Mouse (Mus musculus): ENCODE results near the gene B4galt4. TPM values are rescaled to one million over a fixed set of nuclear protein-coding genes. Genes with fewer than 3 reads are reported as not detected.

B4galt4 gene
- polyA plus RNA-seq, 1 experiment: 18.0 TPM

- no peak for DNase-seq
- WGBS: 53% methylated on average over 7 of the region's 7 CpGs
- Histone ChIP-seq H3K4me1 (ENCODE audit: control insufficient read depth, insufficient read depth, low read length) (no peaks in the 10 kb centered on the region), H3K4me3 (replicated peaks; ENCODE audit: insufficient read depth, low read depth, low read length) (no peak overlapping the region), H3K27me3 (ENCODE audit: control insufficient read depth, insufficient read depth, low read length) (no peaks in the 10 kb centered on the region), H3K27ac (ENCODE audit: insufficient read depth, low read length) (no peak overlapping the region)
- no peak for TF ChIP-seq CTCF (IDR thresholded peaks at IDR 0.05; ENCODE audit: borderline replicate concordance, insufficient read depth, low read depth, low read length)
- TF ChIP-seq POLR2A (IDR thresholded peaks at IDR 0.05; ENCODE audit: borderline replicate concordance, insufficient read depth, low read length): no peak
Observed at GRCm38 (mm10) chr16:38774964-38775746, 33.1 kb downstream of the B4galt4 start.

DNA sequence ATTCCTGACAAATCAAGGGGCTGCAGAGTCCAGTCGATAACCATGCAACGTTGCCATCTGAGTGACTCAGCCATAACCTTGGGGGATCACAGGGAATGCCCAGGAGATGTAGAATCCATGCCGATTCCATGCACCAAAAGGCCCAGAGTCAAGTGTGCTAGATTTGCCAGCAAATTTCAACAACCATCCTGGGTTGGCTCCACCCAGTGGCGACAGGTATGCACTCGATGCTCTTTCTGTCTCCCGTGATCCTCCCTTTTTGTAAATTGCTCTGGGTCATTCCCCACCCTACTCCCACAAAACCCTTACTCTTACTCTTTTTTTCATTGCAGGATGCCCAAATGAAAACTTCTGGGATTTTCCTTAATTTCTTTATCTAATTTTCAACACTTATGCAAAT, 34.3 kb downstream of the B4galt4 start:
- TF ChIP-seq POLR2A (IDR thresholded peaks at IDR 0.05; ENCODE audit: borderline replicate concordance, insufficient read depth, low read length): no peak
- no peak for TF ChIP-seq CTCF (IDR thresholded peaks at IDR 0.05; ENCODE audit: borderline replicate concordance, insufficient read depth, low read depth, low read length)
- no peak for DNase-seq
- Histone ChIP-seq H3K4me1 (ENCODE audit: control insufficient read depth, insufficient read depth, low read length) (no peaks in the 10 kb centered on the region), H3K27ac (ENCODE audit: insufficient read depth, low read length) (no peak overlapping the region), H3K27me3 (ENCODE audit: control insufficient read depth, insufficient read depth, low read length) (no peaks in the 10 kb centered on the region), H3K4me3 (replicated peaks; ENCODE audit: insufficient read depth, low read depth, low read length) (no peak overlapping the region)
- WGBS: 58% methylated on average over 6 of the region's 6 CpGs

DNA sequence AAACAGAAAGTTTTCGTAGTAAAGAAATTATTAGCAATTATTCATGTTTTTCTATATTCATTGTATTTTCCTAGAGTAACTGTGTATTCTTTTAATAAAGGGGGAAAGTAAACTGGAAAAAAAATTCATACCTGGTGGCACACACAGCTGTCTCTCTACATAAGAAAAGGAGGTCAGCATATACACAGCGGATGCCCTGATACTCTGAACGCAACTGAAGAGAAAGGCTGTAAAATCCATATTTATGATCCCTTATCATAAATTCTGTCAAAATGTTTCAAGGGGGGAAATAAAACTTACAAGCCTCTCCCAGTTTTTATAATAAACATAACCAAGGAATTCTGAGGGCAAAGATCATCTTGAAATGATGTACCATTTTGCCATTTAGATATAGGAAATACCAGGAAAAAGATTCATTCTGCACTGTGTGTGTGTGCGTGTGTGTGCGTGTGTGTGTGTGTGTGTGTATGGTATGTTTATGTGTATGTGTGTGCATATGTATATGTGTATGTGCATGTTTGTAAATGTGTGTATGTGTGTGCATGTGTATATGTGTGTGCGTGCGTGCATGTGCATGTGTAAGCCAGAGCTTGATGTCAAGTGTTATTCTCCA, 39.0 kb downstream of the B4galt4 start:
- no peak for DNase-seq
- Histone ChIP-seq H3K4me1 (ENCODE audit: control insufficient read depth, insufficient read depth, low read length) (no peaks in the 10 kb centered on the region), H3K27ac (ENCODE audit: insufficient read depth, low read length) (no peak overlapping the region), H3K27me3 (ENCODE audit: control insufficient read depth, insufficient read depth, low read length) (no peaks in the 10 kb centered on the region; the same call in 1 of the 2 replicates), H3K4me3 (replicated peaks; ENCODE audit: insufficient read depth, low read depth, low read length) (no peak overlapping the region)
- TF ChIP-seq POLR2A (IDR thresholded peaks at IDR 0.05; ENCODE audit: borderline replicate concordance, insufficient read depth, low read length): no peak
- no peak for TF ChIP-seq CTCF (IDR thresholded peaks at IDR 0.05; ENCODE audit: borderline replicate concordance, insufficient read depth, low read depth, low read length)
- WGBS: 97% methylated on average over 7 of the region's 7 CpGs

DNA sequence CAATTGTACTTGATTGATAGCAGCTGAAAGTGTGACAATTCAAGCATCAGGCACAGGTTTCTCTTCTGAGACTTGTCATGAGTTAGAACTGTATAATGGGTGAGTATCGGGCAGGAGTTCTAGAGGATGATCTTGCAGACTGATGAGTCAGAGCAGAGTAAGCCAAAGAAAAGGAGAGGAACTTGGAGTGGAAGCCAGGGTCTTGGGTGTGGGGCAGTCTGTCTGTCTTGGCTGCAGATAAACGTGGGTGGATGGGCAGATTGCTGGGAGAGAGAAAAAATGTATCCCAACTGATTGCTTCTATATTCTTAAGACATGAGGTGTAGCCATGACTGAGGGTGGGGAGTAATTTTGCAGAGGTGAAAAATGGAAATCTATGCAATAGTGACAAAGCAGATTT, 39.9 kb downstream of the B4galt4 start:
- 60% methylated on average over 2 of the region's 2 CpGs for WGBS
- no peaks in the 10 kb centered on the region for H3K4me1 ChIP-seq (ENCODE audit: control insufficient read depth, insufficient read depth, low read length)
- no peaks in the 10 kb centered on the region; the same call in 1 of the 2 replicates for H3K27me3 ChIP-seq (ENCODE audit: control insufficient read depth, insufficient read depth, low read length)
- no peak for DNase-seq
- H3K27ac ChIP-seq (ENCODE audit: insufficient read depth, low read length): no peak overlapping the region
- H3K4me3 ChIP-seq (replicated peaks; ENCODE audit: insufficient read depth, low read depth, low read length): no peak overlapping the region
- TF ChIP-seq CTCF (IDR thresholded peaks at IDR 0.05; ENCODE audit: borderline replicate concordance, insufficient read depth, low read depth, low read length) (no peak), POLR2A (IDR thresholded peaks at IDR 0.05; ENCODE audit: borderline replicate concordance, insufficient read depth, low read length) (no peak)

DNA sequence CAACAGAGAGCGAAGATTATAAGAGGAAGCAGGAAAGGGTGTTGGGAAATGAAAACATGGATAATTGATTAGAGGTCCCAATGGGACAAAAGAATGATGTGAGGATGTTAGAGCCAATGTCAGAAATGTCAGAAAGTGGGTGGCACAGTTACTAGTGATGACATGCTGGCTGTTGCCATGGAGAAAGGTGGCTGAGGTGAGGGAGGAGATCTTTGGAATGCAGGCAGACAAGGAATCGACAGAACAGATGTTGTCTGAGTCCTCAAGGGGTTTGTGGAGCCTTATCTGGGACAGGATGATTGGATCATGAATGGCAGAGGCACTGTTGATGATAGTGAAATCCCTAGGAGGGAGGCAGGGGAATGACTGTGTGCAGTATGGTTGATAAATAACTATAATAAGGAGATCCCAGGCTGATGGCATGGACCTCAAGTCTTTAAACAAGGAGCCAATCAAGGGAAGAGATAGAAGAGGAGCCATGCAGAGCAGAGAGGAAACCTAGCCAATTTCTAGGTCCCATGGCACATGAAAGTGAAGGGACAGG, 40.5 kb downstream of the B4galt4 start:
- Histone ChIP-seq H3K27ac (ENCODE audit: insufficient read depth, low read length) (no peak overlapping the region), H3K4me3 (replicated peaks; ENCODE audit: insufficient read depth, low read depth, low read length) (no peak overlapping the region), H3K4me1 (ENCODE audit: control insufficient read depth, insufficient read depth, low read length) (no peaks in the 10 kb centered on the region), H3K27me3 (ENCODE audit: control insufficient read depth, insufficient read depth, low read length) (no peaks in the 10 kb centered on the region; the same call in 1 of the 2 replicates)
- no peak for TF ChIP-seq POLR2A (IDR thresholded peaks at IDR 0.05; ENCODE audit: borderline replicate concordance, insufficient read depth, low read length)
- no peak for TF ChIP-seq CTCF (IDR thresholded peaks at IDR 0.05; ENCODE audit: borderline replicate concordance, insufficient read depth, low read depth, low read length)
- no peak for DNase-seq
- WGBS: 42% methylated on average over 2 of the region's 2 CpGs

DNA sequence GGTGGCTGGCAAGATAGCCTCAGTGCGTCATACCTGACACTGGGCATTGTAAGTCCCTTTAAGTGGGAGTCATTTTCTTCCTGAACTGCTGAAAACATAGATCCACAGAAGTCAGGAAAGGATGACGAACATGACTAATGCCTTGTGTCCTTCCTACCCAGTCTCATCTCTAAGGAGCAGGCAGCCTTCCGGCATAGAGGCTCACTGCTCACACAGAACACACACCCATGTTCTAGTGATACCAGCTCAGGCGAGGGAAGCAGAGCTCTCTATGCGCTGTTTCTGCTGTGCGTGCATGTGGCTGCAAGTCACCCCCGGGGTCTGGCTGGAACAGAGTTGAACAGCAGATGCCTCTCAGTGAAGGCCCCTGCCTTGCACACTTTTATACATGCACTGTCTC, 43.2 kb downstream of the B4galt4 start:
- no peaks in the 10 kb centered on the region for H3K4me1 ChIP-seq (ENCODE audit: control insufficient read depth, insufficient read depth, low read length)
- no peak overlapping the region for H3K4me3 ChIP-seq (replicated peaks; ENCODE audit: insufficient read depth, low read depth, low read length)
- TF ChIP-seq POLR2A (IDR thresholded peaks at IDR 0.05; ENCODE audit: borderline replicate concordance, insufficient read depth, low read length) (no peak), CTCF (IDR thresholded peaks at IDR 0.05; ENCODE audit: borderline replicate concordance, insufficient read depth, low read depth, low read length) (no peak)
- 66% methylated on average over 7 of the region's 7 CpGs for WGBS
- DNase-seq: no peak
- no peak overlapping the region for H3K27ac ChIP-seq (ENCODE audit: insufficient read depth, low read length)
- H3K27me3 ChIP-seq (ENCODE audit: control insufficient read depth, insufficient read depth, low read length): no peaks in the 10 kb centered on the region; the same call in 1 of the 2 replicates

DNA sequence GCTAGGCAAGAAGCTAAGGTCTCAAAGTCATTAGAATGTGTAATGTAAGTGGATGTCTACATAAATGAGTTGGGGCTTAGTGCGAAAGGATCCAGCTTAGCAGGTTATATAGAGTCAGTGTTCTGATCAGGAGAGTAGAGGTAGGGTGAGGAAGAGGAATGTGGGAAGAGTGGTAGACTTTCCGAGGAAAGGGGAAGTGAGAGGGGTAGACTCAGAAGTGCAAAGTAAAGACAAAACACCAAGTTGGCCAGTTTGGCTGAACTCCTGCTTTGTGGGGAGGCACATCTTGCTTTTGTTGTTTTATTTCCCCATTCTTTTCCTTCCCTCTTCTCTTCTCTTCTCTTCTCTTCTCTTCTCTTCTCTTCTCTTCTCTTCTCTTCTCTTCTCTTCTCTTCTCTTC, 47.0 kb downstream of the B4galt4 start:
- DNase-seq: no peak
- WGBS: 93% methylated on average over 2 of the region's 2 CpGs
- H3K4me1 ChIP-seq (ENCODE audit: control insufficient read depth, insufficient read depth, low read length): no peaks in the 10 kb centered on the region
- no peak for TF ChIP-seq POLR2A (IDR thresholded peaks at IDR 0.05; ENCODE audit: borderline replicate concordance, insufficient read depth, low read length)
- TF ChIP-seq CTCF (IDR thresholded peaks at IDR 0.05; ENCODE audit: borderline replicate concordance, insufficient read depth, low read depth, low read length): no peak
- no peak overlapping the region for H3K27ac ChIP-seq (ENCODE audit: insufficient read depth, low read length)
- no peak overlapping the region for H3K4me3 ChIP-seq (replicated peaks; ENCODE audit: insufficient read depth, low read depth, low read length)
- H3K27me3 ChIP-seq (ENCODE audit: control insufficient read depth, insufficient read depth, low read length): no peaks in the 10 kb centered on the region; the same call in 1 of the 2 replicates

Data from cerebellum, adult 2 months (tissue).